Mouse (Mus musculus) urinary bladder, postnatal 14 days (tissue): ENCODE measurements at regions not wholly inside any gene's neighbourhood (a gene's known extent, or its start where the extent isn't known, plus 50 kb on each side); places are given as distances from the start of the nearest gene placed in this dataset.

Experiments used
- DNase-seq: peaks from one replicate; pipeline ENCODE4 v3.0.0; 2021; ENCODE audit warnings: low spot score

GRCm38 (mm10) chr7:129818833-129819232 is 227.2 kb downstream of the Wdr11 start:
- DNase-seq, result peak; percentile 39

- no peak for DNase-seq
Observed at GRCm38 (mm10) chr7:129819651-129820050, 228.0 kb downstream of the Wdr11 start.

- no peak for DNase-seq
Observed at GRCm38 (mm10) chr7:129828970-129829369, 237.3 kb downstream of the Wdr11 start.

GRCm38 (mm10) chr7:129832830-129833229 is 241.2 kb downstream of the Wdr11 start:
- no peak for DNase-seq

GRCm38 (mm10) chr7:129842303-129843122 is 250.8 kb downstream of the Wdr11 start:
- DNase-seq, result no peak

GRCm38 (mm10) chr7:129847136-129847535 is 255.5 kb downstream of the Wdr11 start:
- DNase-seq, result peak; percentile 64

GRCm38 (mm10) chr7:129853596-129853995 is 261.9 kb downstream of the Wdr11 start:
- no peak for DNase-seq

GRCm38 (mm10) chr7:129854942-129855341 is 263.3 kb downstream of the Wdr11 start:
- no peak for DNase-seq

GRCm38 (mm10) chr7:129862966-129863365 is 271.3 kb downstream of the Wdr11 start:
- DNase-seq, result no peak

GRCm38 (mm10) chr7:129865536-129865935 is 273.9 kb downstream of the Wdr11 start:
- DNase-seq, result no peak

GRCm38 (mm10) chr7:129872208-129872790 is 280.6 kb downstream of the Wdr11 start:
- DNase-seq, result no peak

GRCm38 (mm10) chr7:129876202-129876851 is 284.7 kb downstream of the Wdr11 start:
- DNase-seq, result no peak

- DNase-seq, result no peak
Observed at GRCm38 (mm10) chr7:129876852-129877223, 285.2 kb downstream of the Wdr11 start.

- DNase-seq, result no peak
Observed at GRCm38 (mm10) chr7:129896291-129896690, 304.6 kb downstream of the Wdr11 start.

- no peak for DNase-seq
Observed at GRCm38 (mm10) chr7:129897511-129897910, 305.8 kb downstream of the Wdr11 start.

- DNase-seq, result no peak
Observed at GRCm38 (mm10) chr7:129902256-129902655, 310.6 kb downstream of the Wdr11 start.

GRCm38 (mm10) chr7:129903126-129903525 is 311.5 kb downstream of the Wdr11 start:
- no peak for DNase-seq

- DNase-seq, result no peak
Observed at GRCm38 (mm10) chr7:129906131-129906530, 314.5 kb downstream of the Wdr11 start.

GRCm38 (mm10) chr7:129908826-129909225 is 317.2 kb downstream of the Wdr11 start:
- DNase-seq, result no peak

GRCm38 (mm10) chr7:129909730-129910129 is 318.1 kb downstream of the Wdr11 start:
- no peak for DNase-seq

GRCm38 (mm10) chr7:129910826-129911225 is 319.2 kb downstream of the Wdr11 start:
- no peak for DNase-seq

GRCm38 (mm10) chr7:129914871-129915270 is 323.2 kb downstream of the Wdr11 start:
- DNase-seq, result no peak
